Mouse (Mus musculus) forebrain, embryonic 16.5 days (tissue): ENCODE data around the gene Stac3. TPM values are rescaled to one million over a fixed set of nuclear protein-coding genes. Genes with fewer than 3 reads are reported as not detected.

Experiments
- ATAC-seq: fragments of 200-750 bp; cut with Nextera tagmentation; 2 replicates; pipeline ENCODE4 v1.8.0; 2017; ENCODE audit warnings: mild to moderate bottlenecking, moderate library complexity
- H3K27ac ChIP-seq: fragments of 300-500 bp; sonication (generic); 2 replicates; pipeline ENCODE4 v1.5.1; 2014; ENCODE audit warnings: low read length, control low read depth
- H3K27me3 ChIP-seq: fragments of 300-500 bp; sonication (generic); replicated peaks from 2 replicates; pipeline ENCODE4 v1.6.1; 2014; ENCODE audit warnings: low read length; ENCODE audit not compliant: control insufficient read depth, insufficient read depth
- H3K36me3 ChIP-seq: fragments of 300-500 bp; sonication (generic); 2 replicates; pipeline ENCODE4 v1.6.1; 2014; ENCODE audit not compliant: control insufficient read depth, insufficient read depth
- H3K4me1 ChIP-seq: fragments of 300-500 bp; sonication (generic); replicated peaks from 2 replicates; pipeline ENCODE4 v1.6.1; 2014; ENCODE audit warnings: low read length; ENCODE audit not compliant: control insufficient read depth, insufficient read depth
- H3K4me2 ChIP-seq: fragments of 300-500 bp; sonication (generic); 2 replicates; pipeline ENCODE4 v1.6.1; 2014; ENCODE audit warnings: mild to moderate bottlenecking, low read length, control low read depth
- H3K4me3 ChIP-seq: fragments of 300-500 bp; sonication (generic); replicated peaks from 2 replicates; pipeline ENCODE4 v1.5.1; 2014; ENCODE audit warnings: mild to moderate bottlenecking, low read length, control low read depth
- H3K9ac ChIP-seq: fragments of 300-500 bp; sonication (generic); replicated peaks from 2 replicates; pipeline ENCODE4 v1.6.1; 2014; ENCODE audit warnings: low read depth, low read length, control low read depth
- H3K9me3 ChIP-seq: fragments of 300-500 bp; sonication (generic); 2 replicates; pipeline ENCODE4 v1.6.1; 2016; ENCODE audit warnings: low read length; ENCODE audit not compliant: control insufficient read depth
- WGBS: fragments of 180-500 bp; shearing (Covaris S2); extraction: QIAGEN DNeasy Blood & Tissue Kit; methylation state at CpG from one replicate; pipeline ENCODE4 v1.1.7; 2014; 5-methylcytosine and 5-hydroxymethylcytosine counted together
- polyA plus RNA-seq: library from polyadenylated mRNA; unstranded; fragments of >200 nt; fragmentation: Nextera tagmentation; extraction: Ambion mirVana; gene quantifications from 2 replicates; pipeline ENCODE4 v1.2.1, GENCODE M21; 2015

Gene Stac3
- polyA plus RNA-seq, 1 experiment from 2014 or later: 1.8 TPM

DNA sequence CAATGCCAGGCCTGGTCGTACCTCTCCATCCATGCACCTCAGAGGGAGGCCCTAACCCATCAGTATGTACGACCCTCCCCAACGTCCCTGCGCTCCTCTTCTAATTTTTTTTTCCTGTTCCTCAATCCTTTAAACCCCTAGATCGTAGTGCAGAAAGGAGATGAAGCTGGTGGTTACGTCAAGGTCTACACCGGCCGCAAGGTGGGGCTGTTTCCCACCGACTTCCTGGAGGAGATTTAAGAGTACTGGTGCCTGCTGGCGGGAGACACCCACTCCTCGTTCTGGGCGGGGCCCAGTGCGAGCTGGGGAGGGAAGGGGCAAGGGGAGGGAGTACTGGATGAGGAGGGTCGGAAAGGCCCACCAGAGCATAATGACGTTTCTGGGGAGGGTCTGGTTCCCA lies 6.8 kb downstream of the Stac3 start:
- Histone ChIP-seq H3K4me2 (peak overlapping the region; percentile 73), H3K36me3 (no peaks in the 10 kb centered on the region), H3K27me3 (no peaks in the 10 kb centered on the region), H3K4me1 (peaks cover 52% of the 10 kb centered on the region), H3K27ac (0 out of 2 replicates have a peak overlapping the region, but pooled peaks have one; percentile 99), H3K9ac (no peak overlapping the region), H3K4me3 (no peak overlapping the region), H3K9me3 (no peaks in the 10 kb centered on the region)
- ATAC-seq: no peak
- 2% methylated on average over 15 of the region's 15 CpGs for WGBS

DNA sequence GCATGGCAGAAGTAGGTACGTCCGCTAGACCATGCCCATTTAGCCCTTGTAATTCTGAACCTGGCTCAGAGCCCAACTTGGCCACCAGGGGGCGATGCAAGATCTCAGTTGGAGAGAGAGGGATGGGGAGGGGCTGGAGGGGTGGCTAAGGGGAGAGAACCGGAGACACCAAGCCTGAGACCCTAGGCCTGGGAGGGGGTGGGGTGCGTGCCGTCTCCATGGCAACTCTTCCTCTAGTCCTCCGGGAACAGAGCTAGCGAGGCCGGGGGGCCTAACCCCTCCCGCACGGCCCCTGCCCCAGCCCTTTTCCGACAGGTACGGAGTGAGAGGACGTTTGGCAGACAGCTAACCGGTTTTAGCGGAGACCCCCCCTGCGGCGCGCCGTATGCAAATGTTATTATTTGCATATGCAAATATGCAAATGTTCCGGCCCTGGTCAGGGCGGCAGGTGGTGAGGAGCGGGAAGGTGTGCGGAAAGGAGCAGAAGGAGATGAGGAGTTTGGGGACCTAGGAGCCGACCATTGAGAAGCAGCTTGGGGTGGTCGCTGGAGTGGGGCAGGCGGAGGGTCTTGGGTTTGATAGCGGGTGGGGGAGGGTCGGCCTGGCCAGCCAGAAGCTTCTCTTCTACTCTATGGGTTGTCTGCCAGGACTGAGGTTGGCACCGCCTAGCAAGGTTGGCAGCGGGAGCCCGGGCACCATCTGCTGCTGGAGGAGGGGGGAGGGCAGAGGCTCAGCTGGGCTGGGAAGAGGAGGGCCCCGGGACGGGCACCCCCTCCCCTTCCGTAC lies 7.8 kb downstream of the Stac3 start:
- WGBS: under 1% methylated on average over 32 of the region's 35 CpGs
- peak overlapping the region; percentile 43 for H3K4me3 ChIP-seq
- H3K4me2 ChIP-seq: peak overlapping the region; percentile 73
- peak overlapping the region; percentile 99 for H3K27ac ChIP-seq
- H3K27me3 ChIP-seq: no peaks in the 10 kb centered on the region
- no peaks in the 10 kb centered on the region for H3K36me3 ChIP-seq
- H3K9me3 ChIP-seq: no peaks in the 10 kb centered on the region
- ATAC-seq: peak; percentile 62
- peaks cover 61% of the 10 kb centered on the region for H3K4me1 ChIP-seq
- peak overlapping the region; percentile 55 for H3K9ac ChIP-seq

DNA sequence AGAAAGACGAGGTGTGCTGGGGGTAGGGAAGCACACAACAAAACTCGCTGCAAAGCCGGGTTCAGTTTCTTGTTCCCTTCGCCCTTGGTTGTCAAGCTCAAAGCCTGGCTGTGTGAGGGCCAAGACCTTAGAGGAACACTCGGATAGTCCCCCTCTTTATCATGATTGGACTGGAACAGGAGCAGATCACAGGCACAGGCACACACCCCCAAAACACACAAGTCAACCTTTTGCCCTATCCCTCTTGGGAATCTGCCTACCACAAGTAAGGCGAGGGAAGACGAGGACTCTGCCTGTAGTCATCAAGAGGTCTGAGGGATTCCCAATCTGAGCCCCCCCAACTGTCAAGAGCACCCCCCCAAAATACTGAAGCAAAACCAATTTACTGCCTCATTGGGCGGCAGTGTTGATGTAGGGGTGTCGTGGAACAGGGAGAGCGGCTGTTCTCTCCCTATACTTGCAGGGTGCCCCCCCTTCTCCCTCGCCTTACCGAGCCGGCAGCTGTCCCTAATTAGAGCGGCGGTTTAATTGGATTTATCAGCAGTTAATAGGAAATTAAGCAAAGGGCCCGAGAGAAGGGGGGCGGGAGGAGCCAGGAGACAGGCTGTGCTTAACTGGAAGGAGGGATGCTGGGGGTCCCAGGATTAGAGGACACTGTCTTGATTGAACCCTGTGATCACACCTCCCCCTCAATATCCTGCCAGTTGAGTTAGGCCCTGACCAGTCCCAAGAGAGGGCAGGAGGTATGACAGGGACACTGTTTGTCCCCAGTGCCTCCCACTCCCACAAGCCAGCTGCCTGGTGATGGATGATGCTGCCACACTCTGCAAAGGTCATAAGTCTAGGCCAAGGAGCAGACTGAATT lies 8.6 kb downstream of the Stac3 start:
- peak; percentile 44 for ATAC-seq
- peaks cover 8% of the 10 kb centered on the region for H3K27me3 ChIP-seq
- H3K4me3 ChIP-seq: peak overlapping the region; percentile 43
- H3K9ac ChIP-seq: peak overlapping the region; percentile 33; the same call in 1 of the 2 replicates
- peak overlapping the region; percentile 99 for H3K27ac ChIP-seq
- no peaks in the 10 kb centered on the region for H3K36me3 ChIP-seq
- H3K9me3 ChIP-seq: no peaks in the 10 kb centered on the region
- WGBS: under 1% methylated on average over 17 of the region's 17 CpGs
- H3K4me2 ChIP-seq: peak overlapping the region; percentile 73
- peaks cover 64% of the 10 kb centered on the region for H3K4me1 ChIP-seq

DNA sequence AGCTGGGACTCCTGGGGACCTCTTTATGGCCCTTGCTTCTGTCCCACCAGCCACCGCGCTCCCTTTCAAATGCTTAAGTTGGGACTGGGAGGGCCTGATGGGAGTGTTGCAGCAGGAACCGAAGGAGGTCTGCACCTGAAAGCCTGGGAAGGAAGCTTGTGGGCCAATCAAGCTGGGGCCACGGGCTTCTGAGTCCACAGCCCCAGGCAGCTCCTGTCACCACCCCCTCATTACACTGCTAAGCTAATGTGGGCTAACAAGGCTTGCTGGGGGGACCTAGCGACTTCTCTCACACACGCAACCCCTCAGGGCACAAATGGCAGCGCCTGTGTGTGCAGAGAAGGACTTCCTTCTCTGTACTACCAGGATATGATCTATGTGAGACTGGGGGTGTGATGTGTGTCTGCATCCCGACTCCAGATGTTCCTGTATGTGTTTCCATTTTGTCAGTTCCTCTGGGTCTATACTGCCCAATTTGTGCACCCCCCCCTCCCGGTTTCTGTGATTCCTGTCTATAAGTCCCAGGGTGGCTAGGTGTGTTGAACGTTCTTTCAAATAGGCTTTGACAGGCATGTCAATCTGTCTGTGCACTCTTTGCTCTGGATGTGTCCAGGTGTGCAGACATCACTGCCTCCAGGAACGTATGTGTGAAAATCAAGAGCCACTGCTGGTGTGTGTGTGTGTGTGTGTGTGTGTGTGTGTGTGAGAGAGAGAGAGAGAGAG lies 9.6 kb downstream of the Stac3 start:
- peaks cover 64% of the 10 kb centered on the region for H3K4me1 ChIP-seq
- no peaks in the 10 kb centered on the region for H3K36me3 ChIP-seq
- peak overlapping the region; percentile 99 for H3K27ac ChIP-seq
- 6% methylated on average over 11 of the region's 11 CpGs for WGBS
- no peaks in the 10 kb centered on the region for H3K9me3 ChIP-seq
- H3K4me2 ChIP-seq: peak overlapping the region; percentile 98
- peaks cover 13% of the 10 kb centered on the region for H3K27me3 ChIP-seq
- ATAC-seq: no peak
- H3K9ac ChIP-seq: peak overlapping the region; percentile 87
- peak overlapping the region; percentile 57 for H3K4me3 ChIP-seq

DNA sequence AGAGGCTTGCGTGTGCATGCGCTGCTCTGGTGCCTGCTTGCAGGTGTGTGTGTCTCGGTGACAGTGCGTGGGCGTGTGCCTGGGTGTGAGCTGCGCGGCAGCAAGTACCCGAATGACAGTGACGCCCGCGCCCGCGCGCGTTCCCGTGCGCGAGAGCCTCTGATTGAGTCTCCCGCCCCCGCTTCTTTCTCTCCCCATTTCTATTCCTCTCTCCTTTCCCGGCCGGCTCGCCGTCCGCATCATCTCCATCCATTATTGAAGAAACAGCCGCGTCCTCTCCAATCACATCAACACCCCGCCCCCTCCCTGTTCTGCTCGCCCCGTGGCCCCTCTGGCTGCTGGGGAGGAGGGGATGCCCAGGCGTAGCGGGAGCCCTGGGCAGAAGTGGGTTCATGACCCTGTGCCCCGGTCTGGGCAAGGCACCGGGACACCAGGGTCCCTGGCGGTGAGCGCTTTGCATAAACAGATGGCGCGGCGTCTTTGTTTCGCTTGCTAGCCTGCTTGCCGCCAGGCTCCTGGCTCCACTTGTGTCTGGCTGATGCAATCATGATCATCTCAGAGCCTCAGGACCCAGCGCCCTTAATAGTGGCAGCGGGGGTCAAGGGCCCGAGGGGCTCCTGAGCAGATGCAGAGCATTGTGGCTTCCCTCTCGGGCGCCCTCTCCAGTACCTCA lies 10.3 kb downstream of the Stac3 start:
- Histone ChIP-seq H3K27me3 (peaks cover 13% of the 10 kb centered on the region), H3K4me2 (peak overlapping the region; percentile 98), H3K4me1 (peaks cover 67% of the 10 kb centered on the region), H3K4me3 (peak overlapping the region; percentile 57), H3K9me3 (no peaks in the 10 kb centered on the region), H3K9ac (peak overlapping the region; percentile 87), H3K27ac (peak overlapping the region; percentile 99), H3K36me3 (no peaks in the 10 kb centered on the region)
- under 1% methylated on average over 45 of the region's 46 CpGs for WGBS
- ATAC-seq: 0 out of 2 replicates have a peak, but pooled peaks have one; percentile 1

DNA sequence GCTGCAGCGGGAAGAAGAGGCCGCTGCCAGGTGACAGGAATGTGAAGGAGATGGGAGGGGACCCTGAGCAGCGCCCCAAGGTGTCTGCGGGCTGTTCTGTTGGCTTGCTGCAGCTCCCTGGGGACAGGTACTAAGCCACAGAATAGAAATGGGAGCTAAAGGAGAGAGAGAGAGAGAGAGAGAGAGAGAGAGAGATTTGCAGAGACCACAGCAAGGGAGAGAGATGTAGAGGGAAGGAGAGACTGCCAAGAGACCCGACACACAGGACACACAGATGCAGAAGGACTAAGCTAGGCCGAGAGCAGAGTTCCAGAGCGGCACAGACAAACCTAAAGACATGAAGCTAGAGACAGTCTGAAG lies 10.8 kb downstream of the Stac3 start:
- peak overlapping the region; percentile 57 for H3K4me3 ChIP-seq
- WGBS: 2% methylated on average over 7 of the region's 7 CpGs
- H3K9me3 ChIP-seq: no peaks in the 10 kb centered on the region
- no peaks in the 10 kb centered on the region for H3K36me3 ChIP-seq
- peak overlapping the region; percentile 98 for H3K4me2 ChIP-seq
- peak overlapping the region; percentile 99 for H3K27ac ChIP-seq
- no peak for ATAC-seq
- H3K9ac ChIP-seq: peak overlapping the region; percentile 87
- peaks cover 13% of the 10 kb centered on the region for H3K27me3 ChIP-seq
- H3K4me1 ChIP-seq: peaks cover 68% of the 10 kb centered on the region

DNA sequence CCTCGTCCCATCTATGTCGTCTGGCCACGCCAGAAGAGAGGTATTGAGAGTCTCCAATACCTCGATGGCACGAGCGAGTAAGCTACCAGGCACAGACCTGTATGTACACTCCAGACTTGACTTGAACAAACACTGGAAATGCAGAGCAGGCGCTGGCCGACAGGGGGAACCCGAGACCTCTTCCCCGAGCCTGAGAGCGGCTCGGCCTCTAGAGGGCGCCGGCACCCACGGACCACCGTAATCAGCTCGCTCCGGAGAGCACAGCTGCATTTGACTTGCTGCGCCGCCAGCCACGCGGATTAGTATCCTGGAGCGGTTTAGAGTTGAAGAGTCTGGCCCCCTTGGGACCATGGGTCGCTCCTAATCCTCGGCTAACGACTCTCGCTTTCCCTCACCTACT lies 11.3 kb downstream of the Stac3 start:
- H3K9ac ChIP-seq: peak overlapping the region; percentile 87
- H3K9me3 ChIP-seq: no peaks in the 10 kb centered on the region
- peaks cover 2% of the 10 kb centered on the region; the same call in 1 of the 2 replicates for H3K36me3 ChIP-seq
- peak overlapping the region; percentile 99 for H3K27ac ChIP-seq
- H3K4me1 ChIP-seq: peaks cover 68% of the 10 kb centered on the region
- H3K4me2 ChIP-seq: peak overlapping the region; percentile 98
- WGBS: under 1% methylated on average over 27 of the region's 27 CpGs
- H3K27me3 ChIP-seq: peaks cover 13% of the 10 kb centered on the region
- H3K4me3 ChIP-seq: peak overlapping the region; percentile 24; the same call in 1 of the 2 replicates
- ATAC-seq: peak; percentile 24

DNA sequence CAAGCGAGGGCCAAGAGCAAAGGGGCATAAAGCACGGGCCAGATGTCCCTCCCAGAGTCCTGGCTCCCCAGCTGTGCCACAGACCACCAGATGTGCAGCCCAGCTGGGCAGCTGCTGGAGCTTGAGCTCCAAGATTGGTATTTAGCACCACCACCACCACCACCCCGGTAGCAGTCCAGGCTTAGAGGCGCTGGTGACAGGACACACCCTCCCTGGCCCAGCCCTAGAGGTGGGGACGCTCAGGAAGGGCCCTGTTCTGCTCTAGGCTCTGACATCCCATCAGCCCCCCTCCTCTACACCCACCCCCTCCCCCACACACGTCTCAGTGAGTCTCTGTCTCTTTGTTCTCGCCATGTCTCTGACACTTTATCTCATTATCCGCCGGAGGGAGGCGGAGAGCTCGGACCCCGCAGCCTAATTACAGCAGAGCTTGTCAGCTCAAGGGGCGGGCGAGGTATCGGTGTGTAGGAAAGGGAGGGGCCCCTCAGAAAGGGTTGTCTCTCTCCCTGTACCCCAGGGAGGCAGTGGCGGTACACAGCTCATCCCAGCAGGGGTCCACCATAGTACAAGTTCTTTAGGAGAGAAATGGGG lies 12.1 kb downstream of the Stac3 start:
- peaks cover 13% of the 10 kb centered on the region for H3K27me3 ChIP-seq
- ATAC-seq: no peak
- no peaks in the 10 kb centered on the region for H3K9me3 ChIP-seq
- peaks cover 2% of the 10 kb centered on the region; the same call in 1 of the 2 replicates for H3K36me3 ChIP-seq
- peak overlapping the region; percentile 46; the same call in 1 of the 2 replicates for H3K9ac ChIP-seq
- H3K27ac ChIP-seq: 0 out of 2 replicates have a peak overlapping the region, but pooled peaks have one; percentile 15
- H3K4me2 ChIP-seq: peak overlapping the region; percentile 98
- WGBS: under 1% methylated on average over 16 of the region's 16 CpGs
- H3K4me3 ChIP-seq: no peak overlapping the region
- peaks cover 62% of the 10 kb centered on the region for H3K4me1 ChIP-seq
